Mouse (Mus musculus) frontal cortex, postnatal 10 days (tissue): ENCODE measurements around the gene Psip1.
"Not testable (repeated sequence)": the region's sequence is repeated elsewhere in the genome, so short reads cannot be mapped to it uniquely, and the experiment has no call there.

ENCODE experiments used
- DNase-seq, 2 experiments: peaks; one replicate each; pipeline ENCODE4 v3.0.0; 2022; ENCODE audit warnings: low spot score in 2 of 2, mixed read lengths in 1 of 2

The Psip1 gene

GRCm38 (mm10) chr4:83486117-83486901 lies at the start of gene Psip1:
Psip1 (minus strand) TSS chr4:83486459.
- peak; percentile 84 to 86 for DNase-seq

DNA sequence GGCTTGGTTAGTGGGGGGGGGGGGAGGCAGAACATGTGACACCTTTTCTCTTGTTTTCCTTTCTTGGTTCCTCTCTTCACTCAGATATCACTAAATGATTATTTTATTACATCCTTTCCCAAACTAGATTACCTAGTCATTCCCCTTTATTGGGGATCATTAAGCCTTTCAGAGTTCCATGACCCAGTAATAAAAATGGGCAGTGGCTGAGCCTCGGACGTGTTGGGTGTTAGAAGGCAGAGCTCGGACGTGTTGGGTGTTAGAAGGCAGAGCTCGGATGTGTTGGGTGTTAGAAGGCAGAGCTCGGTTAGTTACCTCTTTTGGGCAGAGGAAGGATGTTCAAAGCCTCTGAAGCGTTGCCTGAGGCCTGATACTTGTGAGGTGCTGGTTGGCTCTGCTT lies 47.8 kb upstream of the Psip1 start:
- DNase-seq, result no peak

DNA sequence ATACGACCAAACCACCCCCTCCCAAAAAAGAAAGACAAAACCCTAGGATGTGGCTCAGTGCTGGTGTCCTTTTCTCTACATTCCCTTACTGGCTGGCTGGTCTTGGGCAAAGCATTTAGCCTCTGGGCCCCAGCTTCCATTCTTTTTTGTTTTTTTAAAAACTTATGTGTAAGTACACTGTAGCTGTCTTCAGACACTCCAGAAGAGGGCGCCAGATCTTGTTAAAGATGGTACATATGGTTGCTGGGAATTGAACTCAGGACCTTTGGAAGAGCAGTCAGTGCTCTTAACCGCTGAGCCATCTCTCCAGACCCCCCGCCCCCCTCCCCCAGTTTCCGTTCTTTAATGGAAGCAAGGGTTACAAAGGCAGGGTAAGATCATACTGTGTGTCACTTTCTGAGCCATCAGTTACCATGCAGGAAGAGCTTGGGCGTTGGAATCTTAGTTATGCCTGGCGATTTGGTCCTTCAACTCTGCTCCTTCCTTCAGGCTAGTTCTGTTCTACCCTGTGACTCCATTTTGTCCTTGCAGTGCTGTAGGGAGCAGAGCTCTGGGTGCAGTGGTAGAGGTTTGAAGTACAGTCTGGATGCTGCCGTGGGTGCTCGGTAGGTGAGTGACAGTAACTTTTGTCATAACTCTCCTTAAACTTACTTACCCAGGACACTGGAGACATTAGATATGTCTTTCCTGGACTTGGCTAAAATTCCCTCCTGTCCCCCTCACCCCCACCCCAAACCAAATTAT lies 47.1 kb upstream of the Psip1 start:
- DNase-seq, result no peak

DNA sequence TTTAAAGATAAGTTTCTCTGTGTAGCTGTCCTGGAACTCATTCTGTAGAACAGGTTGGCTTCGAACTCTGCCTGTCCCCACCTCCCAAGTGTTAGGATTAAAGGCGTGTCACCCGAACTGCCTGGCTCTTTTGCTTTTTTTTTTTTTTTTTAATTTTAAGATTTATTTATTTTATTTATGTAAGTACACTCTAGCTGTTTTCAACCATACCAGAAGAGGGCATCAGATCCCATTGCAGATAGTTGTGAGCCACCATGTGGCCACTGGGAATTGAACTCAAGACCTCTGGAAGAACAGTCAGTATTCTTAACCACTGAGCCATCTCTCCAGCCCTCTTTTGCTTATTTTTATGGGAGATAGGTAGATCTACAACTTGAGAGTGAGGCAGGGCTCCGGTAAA lies 43.8 kb upstream of the Psip1 start:
- DNase-seq, result not testable (repeated sequence)

DNA sequence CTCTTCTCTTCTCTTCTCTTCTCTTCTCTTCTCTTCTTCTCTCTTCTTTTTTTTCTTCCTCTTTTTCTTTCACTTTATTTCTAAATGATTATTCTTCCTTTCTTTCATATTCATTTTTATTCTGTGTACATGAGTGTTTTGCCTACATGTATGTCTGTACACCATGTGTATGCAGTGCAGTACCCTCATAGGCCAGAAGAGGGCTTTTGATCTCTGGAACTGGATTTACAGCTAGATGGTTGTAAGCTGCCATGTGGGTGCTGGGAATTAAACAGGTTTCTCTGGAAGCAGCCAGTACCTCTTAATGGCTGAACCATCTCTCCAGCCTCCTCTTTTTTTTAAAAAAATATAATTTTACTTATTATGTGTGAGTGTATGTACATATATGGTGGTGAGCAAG lies 41.7 kb upstream of the Psip1 start:
- DNase-seq, result no peak

GRCm38 (mm10) chr4:83526988-83527334 lies 40.7 kb upstream of the Psip1 start:
- DNase-seq, result no peak

GRCm38 (mm10) chr4:83526270-83526987 lies 40.2 kb upstream of the Psip1 start:
- no peak for DNase-seq

- DNase-seq, result no peak
Observed at GRCm38 (mm10) chr4:83525690-83526055, 39.4 kb upstream of the Psip1 start.

DNA sequence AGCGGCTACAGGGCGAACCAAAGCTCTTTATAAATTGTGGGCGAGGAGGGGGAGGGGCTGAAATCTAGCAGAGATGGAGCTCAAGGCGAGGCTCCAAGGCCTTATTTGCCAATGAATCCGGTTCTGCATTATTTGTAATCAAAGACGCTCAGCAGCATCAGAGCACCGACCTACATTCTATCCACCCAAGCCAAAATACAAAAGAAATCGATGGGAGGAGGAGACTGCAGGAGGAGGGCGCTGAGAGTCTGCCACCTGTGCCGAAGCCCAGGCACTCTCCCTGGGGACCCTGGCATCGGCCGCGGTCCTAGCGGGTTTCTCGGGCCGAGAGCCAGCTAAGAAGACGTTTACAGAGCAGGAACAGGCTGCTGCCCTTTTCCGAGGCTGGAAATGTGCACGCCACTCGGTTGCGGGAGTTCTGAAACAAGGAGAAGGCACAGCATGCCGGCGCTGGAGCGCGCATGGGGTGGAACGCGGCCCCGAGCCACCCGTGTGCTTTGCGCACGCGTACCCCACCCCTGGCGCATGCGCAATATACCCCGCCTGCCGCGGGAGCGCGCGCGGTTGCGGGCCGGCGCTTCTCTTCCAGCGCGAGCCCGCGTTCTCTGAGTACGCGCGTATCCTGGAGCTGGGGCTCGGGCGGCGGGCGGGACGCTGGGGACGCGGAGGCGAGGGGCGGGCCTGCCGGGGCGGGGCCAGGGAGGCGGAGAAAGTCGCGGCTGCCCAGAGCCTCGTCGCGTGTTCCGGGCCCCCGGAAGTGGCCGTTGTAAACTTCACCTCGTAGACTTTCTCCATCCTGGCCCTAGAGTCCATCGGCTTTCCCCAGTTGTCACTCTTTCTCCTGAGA lies 38.8 kb upstream of the Psip1 start, which contains the start of gene Ccdc171:
Gene Ccdc171, plus strand, starts transcription at position 703 of the 847 bp plus-strand sequence.
- peak; percentile 87 to 93 for DNase-seq

- DNase-seq, result no peak
Observed at GRCm38 (mm10) chr4:83524456-83524842, 38.2 kb upstream of the Psip1 start.

DNA sequence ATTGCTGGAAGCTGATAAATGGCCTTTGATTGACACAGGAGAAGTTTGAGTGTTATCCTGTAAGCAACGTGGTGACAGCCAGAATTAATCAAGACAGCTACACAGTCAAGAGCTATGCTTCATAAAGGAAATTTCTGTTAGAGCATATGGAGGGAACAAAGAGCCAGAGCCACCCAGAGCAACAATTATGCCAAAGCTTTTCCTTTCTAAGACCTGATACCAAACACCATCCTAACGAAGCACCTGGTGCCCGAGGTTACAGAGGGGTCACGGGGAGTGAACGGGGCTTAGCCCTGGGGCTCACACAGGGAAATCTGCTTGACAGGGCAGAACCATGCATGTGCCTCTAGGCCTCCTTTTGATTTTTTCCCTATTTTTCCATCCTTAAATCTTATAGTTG lies 35.8 kb upstream of the Psip1 start:
- DNase-seq, result no peak

- DNase-seq, result no peak
Observed at GRCm38 (mm10) chr4:83520308-83520707, 34.0 kb upstream of the Psip1 start.

DNA sequence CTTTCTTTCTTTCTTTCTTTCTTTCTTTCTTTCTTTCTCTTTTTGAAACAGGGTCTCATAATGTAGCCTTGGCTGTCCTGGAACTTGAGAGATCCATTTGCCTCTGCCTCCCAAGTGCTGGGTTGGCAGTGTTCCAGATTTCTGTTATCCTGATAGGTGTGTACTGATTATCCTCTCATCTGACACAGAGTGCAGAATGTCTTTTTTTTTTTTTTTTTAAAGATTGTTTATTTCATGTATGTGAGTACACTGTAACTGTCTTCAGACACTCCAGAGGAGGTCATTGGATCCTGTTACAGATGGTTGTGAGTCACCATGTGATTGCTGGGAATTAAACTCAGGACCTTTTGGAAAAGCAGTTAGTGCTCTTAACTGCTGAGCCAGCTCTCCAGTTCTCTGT lies 33.5 kb upstream of the Psip1 start:
- DNase-seq, result no peak

DNA sequence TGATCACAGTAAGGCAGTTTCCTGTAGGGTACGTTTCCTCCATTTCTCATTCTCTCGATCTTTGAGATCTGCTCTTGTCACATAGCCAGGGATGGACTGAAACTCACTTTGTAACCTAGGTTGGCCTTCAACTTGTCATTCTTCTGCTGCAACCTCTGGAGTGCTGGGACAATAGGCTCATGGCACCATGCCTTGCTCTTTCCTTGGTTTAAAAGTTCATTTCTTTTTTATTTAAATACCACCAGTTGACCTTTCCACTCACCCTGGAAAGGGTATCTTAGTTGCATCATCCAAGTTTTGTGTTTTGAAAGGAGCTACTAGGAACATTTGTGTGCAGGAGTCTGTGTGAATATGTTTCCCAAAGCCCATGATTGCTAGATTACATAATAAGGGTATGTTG lies 32.9 kb upstream of the Psip1 start:
- no peak for DNase-seq

GRCm38 (mm10) chr4:83516144-83516543 lies 29.9 kb upstream of the Psip1 start:
- not testable (repeated sequence) for DNase-seq

GRCm38 (mm10) chr4:83514976-83515669 lies 28.9 kb upstream of the Psip1 start:
- no peak for DNase-seq

DNA sequence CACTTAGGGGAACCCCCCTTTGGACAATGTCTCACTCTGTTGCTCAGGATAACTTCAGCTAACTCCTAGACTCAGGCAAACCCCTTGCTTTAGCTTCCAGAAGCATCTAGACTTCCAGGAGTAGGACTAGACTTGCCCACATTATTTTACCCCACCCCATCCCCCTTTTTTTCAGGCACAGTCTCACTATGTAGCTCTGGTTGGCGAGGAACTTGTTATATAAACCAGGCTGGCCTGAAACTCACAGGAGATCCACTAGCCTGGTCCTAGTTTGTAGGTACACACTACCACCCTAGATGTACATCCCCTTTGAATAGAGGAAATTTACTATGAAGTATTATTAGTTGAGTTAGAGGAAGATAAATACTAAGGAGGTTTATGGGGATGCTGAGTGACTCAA lies 27.9 kb upstream of the Psip1 start:
- no peak for DNase-seq

GRCm38 (mm10) chr4:83512644-83513043 lies 26.4 kb upstream of the Psip1 start:
- DNase-seq, result no peak

DNA sequence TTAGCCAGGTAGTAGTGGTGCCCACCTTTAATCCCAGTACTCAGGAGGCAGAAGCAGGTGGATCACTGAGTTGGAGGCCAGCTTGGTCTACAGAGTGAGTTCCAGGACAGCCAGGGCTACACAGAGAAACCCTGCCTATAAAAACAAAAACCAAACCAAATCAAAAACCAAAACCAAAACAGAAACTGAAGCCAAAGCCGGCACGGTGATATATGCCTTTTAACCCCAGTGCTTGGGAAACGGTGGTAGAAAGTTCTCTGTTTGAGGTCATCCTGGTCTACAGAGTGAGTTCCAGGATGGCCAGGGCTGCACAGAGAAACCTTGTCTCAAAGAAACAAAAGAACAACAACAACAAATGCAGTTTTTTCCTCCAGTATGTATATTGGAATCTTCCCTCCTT lies 26.0 kb upstream of the Psip1 start:
- DNase-seq, result no peak

DNA sequence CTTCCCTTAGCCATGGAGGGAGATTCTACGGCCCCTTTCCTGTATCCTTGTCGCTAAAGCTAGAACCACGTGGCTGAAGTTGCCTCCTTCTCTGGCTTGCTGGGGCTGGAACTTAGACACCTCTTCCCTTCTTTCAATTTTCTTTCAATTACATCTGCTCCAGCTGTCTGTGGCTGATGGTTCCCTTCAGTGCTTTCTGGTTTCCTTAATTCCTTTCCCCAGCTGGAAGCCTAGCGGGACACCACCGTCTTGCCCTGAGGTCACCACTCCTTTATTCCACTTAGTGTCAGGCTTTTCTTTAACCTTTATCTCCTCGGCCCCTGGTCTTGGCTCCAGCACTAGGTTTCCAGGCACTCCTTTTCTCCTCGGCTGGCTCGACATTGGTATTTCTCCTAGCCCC lies 24.8 kb upstream of the Psip1 start:
- no peak for DNase-seq

GRCm38 (mm10) chr4:83509600-83509999 lies 23.3 kb upstream of the Psip1 start:
- DNase-seq, result no peak
